Mouse (Mus musculus) small intestine, adult 2 months (tissue): ENCODE measurements around the gene Apaf1.

Experiments
- CTCF ChIP-seq: fragments of 200-500 bp; IDR thresholded peaks from 2 replicates; pipeline ENCODE4 v1.5.1; 2012; ENCODE audit warnings: low read depth, mild to moderate bottlenecking, control low read depth, inconsistent platforms, low read length, moderate library complexity, mixed read lengths; ENCODE audit not compliant: insufficient replicate concordance, insufficient read length; ENCODE audit errors: extremely low read depth
- POLR2A ChIP-seq: fragments of 200-500 bp; IDR thresholded peaks from 2 replicates; pipeline ENCODE4 v1.6.1; 2012; ENCODE audit warnings: low read depth, mild to moderate bottlenecking, control low read depth, inconsistent platforms, low read length, moderate library complexity

DNA sequence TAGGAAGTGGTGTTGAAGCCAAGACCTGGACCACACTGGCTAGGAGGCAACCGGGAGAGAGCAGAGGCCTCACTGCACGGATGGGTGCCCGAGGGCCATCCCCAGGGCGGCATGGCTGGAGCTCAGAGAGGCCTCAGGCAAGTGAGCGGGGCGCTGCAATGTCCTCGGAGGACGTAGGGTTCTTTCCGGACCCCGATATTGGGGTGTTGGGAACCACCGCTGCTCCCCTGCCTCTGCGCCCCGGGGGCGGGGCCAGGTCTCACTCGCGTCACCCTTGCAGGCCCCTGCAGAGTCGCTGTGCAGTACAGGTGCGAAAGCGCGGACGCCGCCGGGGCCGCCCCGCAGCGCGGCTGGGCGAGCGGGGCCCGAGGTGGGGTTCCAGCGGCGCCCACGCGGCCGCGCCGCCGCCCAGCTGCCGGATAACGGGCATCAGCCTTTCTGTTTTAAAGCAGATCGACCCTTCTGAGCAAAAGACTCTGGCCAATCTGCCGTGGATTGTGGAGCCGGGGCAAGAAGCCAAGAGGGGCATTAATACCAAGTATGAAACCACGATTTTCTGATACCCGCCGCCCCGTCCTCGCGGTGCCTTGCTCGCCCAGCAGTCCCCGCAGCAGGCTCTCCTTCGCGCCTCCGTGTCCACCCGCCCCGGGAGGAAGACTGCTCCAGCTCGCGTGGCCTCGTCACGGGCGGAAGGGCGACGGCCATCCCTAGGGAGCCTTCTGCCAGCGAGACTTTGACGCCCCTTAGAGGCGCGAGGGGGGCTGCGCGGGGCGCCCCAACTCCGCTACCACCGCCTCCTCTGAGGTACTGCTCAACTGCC is 113.0 kb downstream of the Apaf1 start:
- TF ChIP-seq POLR2A (no peak), CTCF (no peak)
